Mouse (Mus musculus) neural tube, embryonic 13.5 days (tissue): Measurements from ENCODE around the gene Trim27. TPM values are rescaled to one million over a fixed set of nuclear protein-coding genes. Genes with fewer than 3 reads are reported as not detected.

Source experiments
- ATAC-seq: fragments of 200-750 bp; cut with Nextera tagmentation; 2 replicates; pipeline ENCODE4 v1.8.0; 2017; ENCODE audit warnings: low read depth, mild to moderate bottlenecking, moderate TSS enrichment, moderate library complexity
- H3K27ac ChIP-seq: fragments of 300-500 bp; sonication (generic); replicated peaks from 2 replicates; pipeline ENCODE4 v1.5.1; 2015; ENCODE audit warnings: moderate library complexity, mild to moderate bottlenecking, inconsistent platforms
- H3K27me3 ChIP-seq: fragments of 300-500 bp; sonication (generic); 2 replicates; pipeline ENCODE4 v1.6.1; 2015; ENCODE audit warnings: mild to moderate bottlenecking, inconsistent platforms
- H3K36me3 ChIP-seq: fragments of 300-500 bp; sonication (generic); 2 replicates; pipeline ENCODE4 v1.6.1; 2015; ENCODE audit warnings: mild to moderate bottlenecking, inconsistent platforms
- H3K4me1 ChIP-seq: fragments of 300-500 bp; sonication (generic); replicated peaks from 2 replicates; pipeline ENCODE4 v1.6.1; 2015; ENCODE audit warnings: inconsistent platforms
- H3K4me2 ChIP-seq: fragments of 300-500 bp; sonication (generic); 2 replicates; pipeline ENCODE4 v1.6.1; 2015; ENCODE audit warnings: inconsistent platforms, mild to moderate bottlenecking, moderate library complexity
- H3K4me3 ChIP-seq: fragments of 300-500 bp; sonication (generic); 2 replicates; pipeline ENCODE4 v1.5.1; 2015; ENCODE audit warnings: mild to moderate bottlenecking, inconsistent platforms
- H3K9ac ChIP-seq: fragments of 300-500 bp; sonication (generic); 2 replicates; pipeline ENCODE4 v1.6.1; 2015; ENCODE audit warnings: moderate library complexity, mild to moderate bottlenecking, inconsistent platforms
- H3K9me3 ChIP-seq: fragments of 300-500 bp; sonication (generic); 2 replicates; pipeline ENCODE4 v1.6.1; 2016; ENCODE audit warnings: inconsistent platforms
- WGBS: fragments of 180-500 bp; shearing (Covaris S2); methylation state at CpG from one replicate; pipeline ENCODE4 v1.1.7; 2015; 5-methylcytosine and 5-hydroxymethylcytosine counted together
- polyA plus RNA-seq: library from polyadenylated mRNA; unstranded; fragments of >200 nt; fragmentation: Nextera tagmentation; extraction: Ambion mirVana; gene quantifications from 2 replicates; pipeline ENCODE4 v1.2.1, GENCODE M21; 2015

Trim27 gene
- polyA plus RNA-seq: 82.9 and 88.9 TPM in 2 replicates

- Histone ChIP-seq H3K9ac (peak within 1 kb of the TSS; percentile 90), H3K4me1 (peaks cover 30% of the 10 kb centered on the region), H3K27me3 (no peaks in the 10 kb centered on the region), H3K27ac (peak within 1 kb of the TSS; percentile 96), H3K4me2 (peak within 1 kb of the TSS; percentile 71), H3K9me3 (no peaks in the 10 kb centered on the region), H3K4me3 (peak within 1 kb of the TSS; percentile 81), H3K36me3 (peaks cover 25% of the 10 kb centered on the region)
- ATAC-seq: peak; percentile 60
- WGBS: 1% methylated on average over 15 of the region's 15 CpGs
Observed at GRCm38 (mm10) chr13:21179367-21179723, at the start of gene Trim27. TSS of gene Trim27 (plus strand) at chr13:21179445.

DNA sequence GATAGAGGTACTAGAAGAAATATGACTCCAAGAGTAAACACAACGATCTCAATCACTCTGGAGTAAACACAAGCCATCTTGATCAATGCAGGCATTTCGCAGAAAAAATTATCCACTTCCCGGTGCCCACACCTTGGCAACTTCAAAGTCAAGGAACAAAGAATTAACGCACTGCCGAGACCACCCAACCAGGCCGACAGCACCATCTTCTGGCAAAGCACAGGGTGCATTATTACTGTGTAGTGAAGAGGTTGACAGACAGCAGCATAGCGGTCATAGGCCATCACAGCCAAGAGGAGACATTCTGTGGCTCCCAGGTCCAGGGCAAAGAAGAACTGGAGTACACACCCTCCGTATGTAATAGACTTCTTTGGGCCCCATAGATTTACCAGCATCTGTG, 36.8 kb upstream of the Trim27 start:
- Histone ChIP-seq H3K27ac (no peak overlapping the region), H3K9me3 (no peaks in the 10 kb centered on the region), H3K4me3 (no peak overlapping the region), H3K4me1 (no peaks in the 10 kb centered on the region), H3K4me2 (no peak overlapping the region), H3K27me3 (no peaks in the 10 kb centered on the region), H3K9ac (no peak overlapping the region), H3K36me3 (no peaks in the 10 kb centered on the region)
- WGBS: 50% methylated on average over 8 of the region's 8 CpGs
- no peak for ATAC-seq

DNA sequence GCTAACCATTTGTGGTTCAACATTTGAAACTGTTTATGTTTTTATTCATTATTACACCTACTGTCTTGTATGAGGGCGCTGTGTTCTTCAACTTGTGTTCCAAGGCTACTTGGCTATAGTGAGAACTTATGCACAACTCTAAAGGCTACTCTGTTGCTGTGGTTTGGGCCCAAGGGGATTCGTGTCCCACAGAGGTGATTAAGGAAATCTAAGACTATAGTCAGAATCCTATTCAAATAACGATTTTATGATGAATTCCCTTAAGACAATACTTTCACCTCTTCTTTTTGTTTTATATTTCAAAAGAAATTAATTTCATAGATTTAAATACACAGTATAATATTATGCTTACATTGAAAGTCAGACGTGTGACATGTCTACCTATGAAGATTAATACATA, 33.5 kb upstream of the Trim27 start, which contains the start of gene Olfr1368:
TSS of gene Olfr1368 (minus strand) at position 101 of the 400 bp plus-strand sequence.
- Histone ChIP-seq H3K27ac (no peak within 1 kb of the TSS), H3K9ac (no peak within 1 kb of the TSS), H3K27me3 (no peaks in the 10 kb centered on the region), H3K9me3 (no peaks in the 10 kb centered on the region), H3K36me3 (no peaks in the 10 kb centered on the region), H3K4me1 (no peaks in the 10 kb centered on the region), H3K4me3 (no peak within 1 kb of the TSS), H3K4me2 (no peak within 1 kb of the TSS)
- 74% methylated on average over 4 of the region's 4 CpGs for WGBS
- ATAC-seq: no peak

DNA sequence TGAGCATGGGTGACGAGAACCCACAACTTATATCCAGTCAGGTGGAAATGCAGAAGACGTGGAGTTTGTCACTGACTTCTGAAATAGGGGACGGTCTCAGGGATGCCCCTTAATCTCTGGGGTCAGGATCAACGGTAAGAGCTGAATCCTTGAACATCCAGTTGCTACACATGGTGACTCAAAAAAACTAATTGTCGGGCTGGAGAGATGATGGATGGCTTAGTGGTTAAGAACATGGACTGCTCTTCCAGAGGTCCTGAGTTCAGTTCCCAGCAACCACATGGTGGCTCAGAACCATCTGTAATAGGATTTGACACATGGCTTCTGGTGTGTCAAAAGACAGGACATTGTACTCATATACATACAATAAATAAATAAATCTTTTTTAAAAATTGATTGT, 23.4 kb upstream of the Trim27 start:
- Histone ChIP-seq H3K36me3 (no peaks in the 10 kb centered on the region), H3K9ac (no peak overlapping the region), H3K4me3 (no peak overlapping the region), H3K27ac (no peak overlapping the region), H3K4me1 (peaks cover 16% of the 10 kb centered on the region), H3K4me2 (no peak overlapping the region), H3K9me3 (no peaks in the 10 kb centered on the region), H3K27me3 (0 out of 2 replicates have a peak, but pooled peaks cover 3% of the 10 kb centered on the region)
- 86% methylated on average over 5 of the region's 5 CpGs for WGBS
- no peak for ATAC-seq

DNA sequence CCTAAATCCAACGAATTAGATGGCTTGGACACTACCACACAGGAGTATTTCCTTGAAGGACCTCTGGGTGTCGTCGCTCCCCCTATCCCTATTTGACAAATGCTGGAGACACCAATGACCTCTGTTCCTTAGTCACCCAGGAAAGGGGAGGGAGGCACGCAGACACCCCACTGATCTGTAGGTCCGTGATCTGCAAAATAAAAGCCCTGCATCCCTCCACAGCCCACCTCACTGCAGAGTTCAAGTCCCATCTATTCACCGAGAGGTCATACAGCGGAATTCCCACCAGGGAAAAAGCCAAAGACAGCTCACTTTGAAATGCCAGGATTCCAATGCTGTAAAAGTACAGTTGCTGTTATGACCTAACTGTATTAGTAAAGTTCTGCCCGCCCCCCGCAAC, 21.2 kb upstream of the Trim27 start:
- Histone ChIP-seq H3K4me1 (peaks cover 19% of the 10 kb centered on the region), H3K4me3 (no peak overlapping the region; the same call in 1 of the 2 replicates), H3K36me3 (no peaks in the 10 kb centered on the region), H3K27ac (no peak overlapping the region), H3K9me3 (no peaks in the 10 kb centered on the region), H3K4me2 (peak overlapping the region; percentile 76), H3K9ac (no peak overlapping the region), H3K27me3 (0 out of 2 replicates have a peak, but pooled peaks cover 3% of the 10 kb centered on the region)
- no peak for ATAC-seq
- 7% methylated on average over 9 of the region's 9 CpGs for WGBS

DNA sequence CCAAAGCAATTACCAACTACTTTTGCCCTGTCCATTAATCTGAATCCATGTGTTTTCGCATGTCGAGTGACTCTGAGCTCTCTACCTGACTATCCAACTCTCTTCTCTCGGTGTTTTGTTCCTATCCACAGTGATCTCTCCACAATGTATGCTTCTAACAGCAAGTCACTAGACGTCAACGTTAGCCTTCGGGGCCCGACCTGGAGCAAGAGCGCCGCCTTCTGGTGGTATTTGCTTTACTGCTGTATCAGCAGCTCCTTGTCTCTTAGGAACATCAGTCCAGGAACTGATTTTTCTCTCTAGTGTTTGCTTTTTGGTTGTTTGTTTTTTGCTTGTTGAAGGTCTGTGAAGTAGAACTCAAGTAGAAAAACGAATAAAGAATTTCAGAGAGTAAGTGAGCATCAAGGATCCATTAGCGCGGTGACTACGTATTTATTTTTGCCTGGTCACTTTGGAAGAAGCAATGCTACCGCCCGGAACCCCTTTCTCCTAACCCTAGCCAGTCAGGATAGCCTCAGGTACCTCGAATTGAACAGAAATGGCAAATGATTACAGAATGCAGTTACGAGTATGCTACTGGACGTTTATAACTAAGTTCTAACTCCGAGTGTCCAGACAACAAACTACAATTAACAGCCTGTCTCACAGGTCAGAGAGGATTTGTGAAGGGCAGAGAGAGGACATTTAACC, 20.3 kb upstream of the Trim27 start:
- Histone ChIP-seq H3K9ac (peak overlapping the region; percentile 72), H3K36me3 (no peaks in the 10 kb centered on the region), H3K27me3 (0 out of 2 replicates have a peak, but pooled peaks cover 3% of the 10 kb centered on the region), H3K4me2 (peak overlapping the region; percentile 76), H3K4me3 (peak overlapping the region; percentile 66), H3K4me1 (peaks cover 19% of the 10 kb centered on the region), H3K27ac (no peak overlapping the region), H3K9me3 (no peaks in the 10 kb centered on the region)
- under 1% methylated on average over 19 of the region's 19 CpGs for WGBS
- peak; percentile 36 for ATAC-seq

- 0 out of 2 replicates have a peak, but pooled peaks cover 3% of the 10 kb centered on the region for H3K27me3 ChIP-seq
- peak overlapping the region; percentile 72 for H3K9ac ChIP-seq
- peak overlapping the region; percentile 66 for H3K4me3 ChIP-seq
- H3K4me1 ChIP-seq: peaks cover 19% of the 10 kb centered on the region
- H3K36me3 ChIP-seq: no peaks in the 10 kb centered on the region
- H3K9me3 ChIP-seq: no peaks in the 10 kb centered on the region
- peak; percentile 20; the same call in 1 of the 2 replicates for ATAC-seq
- H3K27ac ChIP-seq: no peak overlapping the region
- H3K4me2 ChIP-seq: peak overlapping the region; percentile 76
- 0% methylated on average over 15 of the region's 15 CpGs for WGBS
Observed at GRCm38 (mm10) chr13:21159475-21159819, 19.8 kb upstream of the Trim27 start.

- peak; percentile 23; the same call in 1 of the 2 replicates for ATAC-seq
- peak overlapping the region; percentile 72 for H3K9ac ChIP-seq
- H3K4me2 ChIP-seq: peak overlapping the region; percentile 76
- H3K27ac ChIP-seq: no peak overlapping the region
- peak overlapping the region; percentile 66 for H3K4me3 ChIP-seq
- no peaks in the 10 kb centered on the region for H3K36me3 ChIP-seq
- no peaks in the 10 kb centered on the region for H3K9me3 ChIP-seq
- 0 out of 2 replicates have a peak, but pooled peaks cover 3% of the 10 kb centered on the region for H3K27me3 ChIP-seq
- WGBS: 1% methylated on average over 16 of the region's 16 CpGs
- peaks cover 19% of the 10 kb centered on the region for H3K4me1 ChIP-seq
Observed at GRCm38 (mm10) chr13:21160041-21160511, 19.2 kb upstream of the Trim27 start.

GRCm38 (mm10) chr13:21160657-21161590, 18.3 kb upstream of the Trim27 start:
- Histone ChIP-seq H3K9ac (peak overlapping the region; percentile 61), H3K9me3 (no peaks in the 10 kb centered on the region), H3K36me3 (no peaks in the 10 kb centered on the region), H3K4me3 (peak overlapping the region; percentile 66), H3K27ac (0 out of 2 replicates have a peak overlapping the region, but pooled peaks have one; percentile 38), H3K27me3 (0 out of 2 replicates have a peak, but pooled peaks cover 3% of the 10 kb centered on the region), H3K4me2 (peak overlapping the region; percentile 76), H3K4me1 (peaks cover 19% of the 10 kb centered on the region)
- peak; percentile 86 for ATAC-seq
- under 1% methylated on average over 32 of the region's 32 CpGs for WGBS

GRCm38 (mm10) chr13:21161591-21161990, 17.7 kb upstream of the Trim27 start:
- Histone ChIP-seq H3K4me1 (peaks cover 19% of the 10 kb centered on the region), H3K27ac (no peak overlapping the region), H3K9ac (no peak overlapping the region), H3K36me3 (no peaks in the 10 kb centered on the region), H3K4me2 (peak overlapping the region; percentile 76), H3K27me3 (0 out of 2 replicates have a peak, but pooled peaks cover 3% of the 10 kb centered on the region), H3K9me3 (no peaks in the 10 kb centered on the region), H3K4me3 (peak overlapping the region; percentile 66)
- ATAC-seq: no peak
- 47% methylated on average over 2 of the region's 2 CpGs for WGBS

DNA sequence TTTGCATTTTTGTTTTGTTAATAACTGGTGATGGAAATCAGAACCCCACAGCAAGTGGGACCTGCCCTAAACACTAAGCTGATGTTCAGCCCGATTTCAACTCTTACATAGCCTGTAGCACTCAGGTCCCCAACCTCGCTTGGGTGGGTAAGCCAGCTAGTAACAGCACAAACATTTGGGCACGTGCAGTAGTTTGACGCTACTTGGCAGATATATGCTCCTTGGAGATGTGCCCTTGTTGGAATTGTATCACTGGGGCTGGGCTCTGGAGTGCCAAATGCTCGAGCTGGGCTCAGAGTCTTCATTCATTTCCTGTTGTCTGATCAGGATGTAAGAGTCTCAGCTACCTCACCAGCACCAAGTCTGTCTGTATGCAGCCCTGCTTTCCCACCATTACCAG, 16.7 kb upstream of the Trim27 start:
- ATAC-seq: no peak
- Histone ChIP-seq H3K9me3 (no peaks in the 10 kb centered on the region), H3K4me1 (peaks cover 19% of the 10 kb centered on the region), H3K27ac (no peak overlapping the region), H3K9ac (no peak overlapping the region), H3K4me2 (no peak overlapping the region), H3K4me3 (no peak overlapping the region), H3K27me3 (0 out of 2 replicates have a peak, but pooled peaks cover 1% of the 10 kb centered on the region), H3K36me3 (no peaks in the 10 kb centered on the region)
- WGBS: 47% methylated on average over 5 of the region's 5 CpGs
